Mouse (Mus musculus): ENCODE measurements around the gene Ttc16. TPM values are rescaled to one million over a fixed set of nuclear protein-coding genes. Genes with fewer than 3 reads are reported as not detected.

Gene Ttc16
- polyA plus RNA-seq, 1 experiment from 2014 or later = 0.24 TPM

DNA sequence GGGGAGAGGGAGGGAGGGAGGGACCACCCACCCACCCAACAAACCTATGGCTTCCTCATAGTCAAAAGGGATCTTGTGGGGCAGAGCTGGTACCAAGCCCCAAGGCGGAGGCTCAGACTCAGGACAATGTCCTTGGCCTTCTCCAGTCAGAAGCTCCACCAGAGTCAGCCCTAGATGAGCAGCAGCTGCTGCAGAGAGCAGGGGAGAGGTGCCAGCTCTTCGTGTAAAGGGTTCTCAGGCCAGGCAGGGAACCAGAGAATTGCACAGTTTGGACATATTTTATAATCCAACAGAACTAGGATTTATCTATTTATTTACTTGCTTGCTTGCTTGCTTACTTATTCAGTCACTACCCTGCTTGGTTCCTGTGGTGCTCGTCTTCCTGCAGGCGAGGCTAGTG is 36.1 kb downstream of the Ttc16 start:
- no peak overlapping the region for H3K27ac ChIP-seq (replicated peaks)
- H3K4me3 ChIP-seq = no peak overlapping the region
- H3K9me3 ChIP-seq = no peaks in the 10 kb centered on the region
- H3K9ac ChIP-seq = peak overlapping the region; percentile 50; the same call in 1 of the 2 replicates
- H3K4me2 ChIP-seq = no peak overlapping the region
- H3K36me3 ChIP-seq = peaks cover 3% of the 10 kb centered on the region; the same call in 1 of the 2 replicates
- H3K27me3 ChIP-seq = peaks cover 10% of the 10 kb centered on the region; the same call in 1 of the 2 replicates
- WGBS = 66% methylated on average over 4 of the region's 4 CpGs
- no peak for ATAC-seq (ENCODE audit: low read depth)
- H3K4me1 ChIP-seq (replicated peaks) = peaks cover 46% of the 10 kb centered on the region

DNA sequence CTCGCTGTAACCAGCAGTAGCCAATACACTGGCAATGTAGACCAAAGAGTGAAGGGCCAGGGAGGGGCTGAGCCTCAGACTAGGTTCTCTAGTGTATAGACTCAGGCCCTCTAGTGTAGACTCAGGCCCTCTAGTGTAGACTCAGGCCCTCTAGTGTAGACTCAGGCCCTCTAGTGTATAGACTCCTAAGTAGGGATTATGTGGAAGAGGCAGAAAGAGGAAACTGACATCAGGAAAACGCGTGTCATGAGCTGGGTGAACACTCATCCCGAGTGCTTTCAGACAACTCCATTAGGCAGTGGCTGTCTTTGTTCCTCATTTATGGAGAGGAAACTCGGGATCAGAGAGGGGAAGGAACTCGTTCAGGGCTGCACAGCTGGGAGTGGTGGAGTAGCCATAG is 38.4 kb downstream of the Ttc16 start:
- Histone ChIP-seq H3K4me1 (replicated peaks) (peaks cover 28% of the 10 kb centered on the region), H3K36me3 (no peaks in the 10 kb centered on the region), H3K9me3 (no peaks in the 10 kb centered on the region), H3K9ac (0 out of 2 replicates have a peak overlapping the region, but pooled peaks have one; percentile 26), H3K27me3 (peaks cover 10% of the 10 kb centered on the region; the same call in 1 of the 2 replicates), H3K27ac (replicated peaks) (no peak overlapping the region), H3K4me2 (no peak overlapping the region), H3K4me3 (no peak overlapping the region)
- no peak for ATAC-seq (ENCODE audit: low read depth)
- 58% methylated on average over 6 of the region's 6 CpGs for WGBS

DNA sequence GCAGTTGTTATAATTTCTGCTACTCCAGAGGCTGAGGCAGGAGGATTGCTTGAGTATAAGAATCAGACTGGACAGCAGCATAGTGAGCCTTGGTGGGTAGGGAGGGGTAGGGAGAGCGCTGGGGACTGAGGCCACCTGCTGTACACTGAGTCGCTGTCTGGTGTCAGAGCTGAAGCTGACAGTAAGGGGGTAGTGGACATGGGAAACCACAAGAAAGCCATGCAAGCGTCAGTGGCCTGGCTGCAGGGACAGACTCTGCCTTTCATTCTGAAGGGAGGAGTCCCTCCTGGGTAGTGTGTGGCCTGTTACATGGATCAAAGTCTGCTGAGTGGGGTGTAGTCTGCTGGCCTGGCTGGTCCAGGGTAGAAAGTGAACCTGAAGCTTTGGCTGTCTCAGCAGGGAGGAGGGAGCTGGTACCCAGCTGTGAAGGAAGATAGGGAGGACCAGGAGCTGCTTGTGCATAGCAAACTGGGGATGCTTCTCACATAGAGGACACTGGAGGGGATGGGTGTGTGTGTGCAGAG is 39.1 kb downstream of the Ttc16 start:
- ATAC-seq (ENCODE audit: low read depth) = no peak
- Histone ChIP-seq H3K4me3 (no peak overlapping the region), H3K27me3 (peaks cover 10% of the 10 kb centered on the region; the same call in 1 of the 2 replicates), H3K27ac (replicated peaks) (peak overlapping the region; percentile 5), H3K9ac (no peak overlapping the region), H3K36me3 (no peaks in the 10 kb centered on the region), H3K9me3 (no peaks in the 10 kb centered on the region), H3K4me2 (no peak overlapping the region), H3K4me1 (replicated peaks) (peaks cover 23% of the 10 kb centered on the region)
- 43% methylated on average over 3 of the region's 3 CpGs for WGBS

DNA sequence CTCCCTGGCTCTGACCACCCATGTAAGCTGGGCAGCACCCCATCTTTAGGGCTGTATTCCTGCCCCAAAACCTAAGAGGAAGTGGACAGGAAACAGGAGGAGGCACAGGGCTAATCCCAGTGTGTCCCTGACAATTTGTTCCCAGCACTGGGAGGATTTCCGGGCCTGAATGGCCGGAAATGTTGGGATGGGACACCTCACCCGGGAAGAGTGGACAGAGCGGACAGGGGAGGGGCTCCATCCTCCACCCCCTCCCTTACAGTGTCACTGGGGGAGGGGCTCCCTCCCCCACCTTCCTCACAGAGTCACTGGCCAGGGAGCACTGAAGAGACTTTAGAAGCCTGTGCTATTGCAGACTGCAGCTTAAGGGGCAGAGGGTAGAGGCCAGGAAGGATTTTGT is 40.5 kb downstream of the Ttc16 start:
- H3K27ac ChIP-seq (replicated peaks) = no peak overlapping the region
- H3K4me3 ChIP-seq = no peak overlapping the region

DNA sequence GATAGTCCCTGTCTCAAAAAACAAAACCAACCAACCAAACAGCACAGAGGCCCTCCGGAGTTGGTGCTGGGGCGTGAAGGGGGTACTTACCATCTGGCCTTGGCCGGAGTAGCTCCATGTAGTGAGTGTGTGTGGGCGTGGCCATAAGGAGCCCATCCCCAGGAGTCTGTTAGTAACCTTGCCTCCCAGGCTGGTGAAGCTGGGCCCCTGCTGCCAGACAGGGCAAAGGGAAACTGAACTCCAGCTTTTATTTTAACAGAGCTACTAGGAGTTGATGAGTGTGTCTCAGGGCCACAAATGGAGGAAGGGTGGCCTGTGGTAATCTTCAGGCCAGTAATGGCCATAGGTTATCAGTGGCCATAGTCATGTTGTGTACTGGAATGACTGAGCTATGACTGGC is 41.0 kb downstream of the Ttc16 start:
- 52% methylated on average over 4 of the region's 4 CpGs for WGBS
- H3K4me3 ChIP-seq = no peak overlapping the region
- no peaks in the 10 kb centered on the region for H3K36me3 ChIP-seq
- no peaks in the 10 kb centered on the region for H3K9me3 ChIP-seq
- H3K9ac ChIP-seq = 0 out of 2 replicates have a peak overlapping the region, but pooled peaks have one; percentile 41
- H3K27me3 ChIP-seq = no peaks in the 10 kb centered on the region
- no peak overlapping the region for H3K4me2 ChIP-seq
- H3K4me1 ChIP-seq (replicated peaks) = peaks cover 28% of the 10 kb centered on the region
- H3K27ac ChIP-seq (replicated peaks) = no peak overlapping the region
- no peak for ATAC-seq (ENCODE audit: low read depth)

More for the DNA sequence above, 40.5 kb downstream of the Ttc16 start:
- no peaks in the 10 kb centered on the region for H3K9me3 ChIP-seq
- no peaks in the 10 kb centered on the region for H3K36me3 ChIP-seq
- no peak overlapping the region for H3K4me2 ChIP-seq
- peaks cover 26% of the 10 kb centered on the region for H3K4me1 ChIP-seq (replicated peaks)
- 0 out of 2 replicates have a peak, but pooled peaks cover 3% of the 10 kb centered on the region for H3K27me3 ChIP-seq
- 49% methylated on average over 4 of the region's 4 CpGs for WGBS
- H3K9ac ChIP-seq = 0 out of 2 replicates have a peak overlapping the region, but pooled peaks have one; percentile 41
- ATAC-seq (ENCODE audit: low read depth) = no peak

DNA sequence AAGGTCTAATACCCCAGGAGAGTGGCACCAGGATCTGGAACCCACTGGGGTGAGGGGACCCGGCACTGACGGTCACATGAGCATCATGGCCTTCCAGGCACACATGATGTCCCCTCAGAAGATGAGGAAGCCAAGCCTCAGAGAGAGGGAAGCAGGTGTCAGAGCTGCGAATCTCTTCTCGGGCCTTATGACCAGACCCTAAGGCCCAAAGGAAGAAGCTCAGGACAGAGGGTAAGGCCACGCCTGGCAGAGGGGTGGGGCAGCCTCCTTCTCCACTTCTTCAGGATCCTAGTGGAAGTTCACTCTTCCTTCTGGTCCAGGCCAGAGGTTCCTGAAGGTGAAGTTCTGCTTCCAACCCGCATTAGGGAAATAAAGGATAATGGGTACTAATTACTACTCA is 42.7 kb downstream of the Ttc16 start:
- no peak overlapping the region for H3K4me2 ChIP-seq
- peaks cover 27% of the 10 kb centered on the region for H3K4me1 ChIP-seq (replicated peaks)
- no peak for ATAC-seq (ENCODE audit: low read depth)
- no peaks in the 10 kb centered on the region for H3K27me3 ChIP-seq
- H3K27ac ChIP-seq (replicated peaks) = no peak overlapping the region
- no peaks in the 10 kb centered on the region for H3K9me3 ChIP-seq
- no peak overlapping the region for H3K4me3 ChIP-seq
- H3K9ac ChIP-seq = no peak overlapping the region
- H3K36me3 ChIP-seq = no peaks in the 10 kb centered on the region
- WGBS = 78% methylated on average over 6 of the region's 6 CpGs

DNA sequence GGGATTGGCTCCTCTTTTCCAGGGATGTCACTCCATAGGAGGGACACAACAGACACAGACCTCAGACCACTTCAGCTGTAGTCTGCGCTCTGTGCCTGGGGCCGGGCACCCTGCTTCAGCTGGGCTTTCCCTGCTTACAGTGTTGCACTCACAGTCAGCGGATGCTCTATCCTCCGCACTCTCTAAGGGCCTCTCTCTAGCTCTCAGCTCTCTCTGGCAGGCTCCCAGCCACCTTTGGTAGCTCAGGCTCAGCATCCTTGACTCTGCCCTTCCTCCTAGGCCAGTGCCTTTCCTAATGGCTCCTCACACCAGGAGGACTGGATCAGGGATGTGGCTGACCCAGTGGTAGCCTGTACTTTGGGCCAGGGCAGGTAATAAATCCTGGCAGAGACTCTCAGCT is 43.5 kb downstream of the Ttc16 start:
- no peak overlapping the region for H3K4me2 ChIP-seq
- no peaks in the 10 kb centered on the region for H3K36me3 ChIP-seq
- ATAC-seq (ENCODE audit: low read depth) = no peak
- H3K9me3 ChIP-seq = no peaks in the 10 kb centered on the region
- no peak overlapping the region for H3K4me3 ChIP-seq
- peaks cover 25% of the 10 kb centered on the region for H3K4me1 ChIP-seq (replicated peaks)
- no peak overlapping the region for H3K9ac ChIP-seq
- H3K27me3 ChIP-seq = no peaks in the 10 kb centered on the region
- peak overlapping the region; percentile 49; the same call in 1 of the 2 replicates for H3K27ac ChIP-seq (replicated peaks)
- 73% methylated on average over 4 of the region's 4 CpGs for WGBS

DNA sequence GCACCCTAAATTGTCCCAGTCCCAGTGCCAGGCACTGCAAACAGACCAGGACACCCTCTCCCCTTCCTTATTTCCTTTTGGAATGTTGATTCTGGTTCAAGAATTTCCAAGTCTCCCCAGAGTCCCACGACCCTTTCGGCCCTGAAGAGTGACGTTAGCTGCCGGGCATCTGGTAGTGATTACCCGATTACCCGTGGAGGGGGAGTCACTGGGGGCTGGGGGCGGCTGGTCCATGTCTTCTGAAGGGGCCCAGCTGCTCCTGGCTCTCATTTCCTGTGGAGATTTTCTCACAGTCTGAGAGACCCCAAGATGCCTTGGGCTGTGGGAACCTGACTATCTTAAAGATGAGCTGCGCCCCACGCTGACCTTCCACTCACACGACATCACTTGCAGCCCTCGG is 44.6 kb downstream of the Ttc16 start:
- Histone ChIP-seq H3K4me2 (peak overlapping the region; percentile 54; the same call in 1 of the 2 replicates), H3K27me3 (no peaks in the 10 kb centered on the region), H3K4me3 (no peak overlapping the region), H3K9me3 (no peaks in the 10 kb centered on the region), H3K36me3 (no peaks in the 10 kb centered on the region), H3K27ac (replicated peaks) (0 out of 2 replicates have a peak overlapping the region, but pooled peaks have one; percentile 28), H3K9ac (peak overlapping the region; percentile 17; the same call in 1 of the 2 replicates), H3K4me1 (replicated peaks) (peaks cover 25% of the 10 kb centered on the region)
- 45% methylated on average over 11 of the region's 11 CpGs for WGBS
- ATAC-seq (ENCODE audit: low read depth) = no peak

DNA sequence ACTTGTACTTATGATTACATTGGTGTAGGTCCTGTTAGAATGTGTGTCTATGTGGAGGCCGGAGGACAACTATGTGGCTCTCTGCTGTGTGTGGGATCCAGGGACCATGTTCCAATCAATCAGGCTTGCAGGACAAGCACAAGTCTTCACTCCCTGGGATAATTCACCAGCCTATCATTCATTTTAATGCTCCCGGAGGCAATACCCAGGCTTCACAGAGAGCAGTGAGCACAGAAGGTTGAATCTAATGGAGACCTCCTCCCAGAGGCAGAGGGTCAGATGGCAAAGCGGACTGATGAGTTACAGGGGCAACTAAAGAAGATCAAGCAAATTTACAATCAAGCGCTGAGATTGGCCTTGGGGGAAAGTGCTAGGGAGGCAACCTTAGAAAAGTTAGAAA is 45.9 kb downstream of the Ttc16 start:
- 52% methylated on average over 4 of the region's 4 CpGs for WGBS
- Histone ChIP-seq H3K4me3 (no peak overlapping the region), H3K4me2 (peak overlapping the region; percentile 54)

DNA sequence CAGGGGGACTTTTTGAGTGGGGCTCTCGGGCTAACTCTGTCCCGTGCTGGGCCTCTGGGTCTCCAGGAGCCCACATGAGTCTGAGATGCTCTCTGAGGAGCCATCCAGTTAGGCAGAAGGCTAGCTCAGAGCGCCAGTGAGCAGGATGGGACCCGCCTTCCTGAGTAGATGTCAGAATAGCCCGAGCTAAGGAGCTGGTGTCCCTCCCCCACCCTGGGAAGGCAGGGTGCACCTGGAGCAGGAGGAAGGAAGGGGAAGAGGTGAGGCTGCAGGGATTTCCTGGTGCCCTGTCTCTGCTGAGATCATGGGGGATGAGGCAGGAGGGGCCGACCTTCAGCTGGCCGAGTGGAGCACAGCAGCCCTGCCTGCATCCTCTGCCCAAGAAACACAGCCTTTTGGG is 47.0 kb downstream of the Ttc16 start:
- Histone ChIP-seq H3K9me3 (no peaks in the 10 kb centered on the region), H3K27me3 (no peaks in the 10 kb centered on the region), H3K4me2 (peak overlapping the region; percentile 54), H3K27ac (replicated peaks) (peak overlapping the region; percentile 34; the same call in 1 of the 2 replicates), H3K36me3 (no peaks in the 10 kb centered on the region), H3K4me1 (replicated peaks) (peaks cover 25% of the 10 kb centered on the region), H3K9ac (no peak overlapping the region; the same call in 1 of the 2 replicates), H3K4me3 (peak overlapping the region; percentile 37)
- WGBS = 52% methylated on average over 7 of the region's 7 CpGs
- ATAC-seq (ENCODE audit: low read depth) = 0 out of 2 replicates have a peak, but pooled peaks have one; percentile 4

More for the DNA sequence above, 45.9 kb downstream of the Ttc16 start:
- Histone ChIP-seq H3K36me3 (no peaks in the 10 kb centered on the region), H3K9me3 (no peaks in the 10 kb centered on the region), H3K9ac (0 out of 2 replicates have a peak overlapping the region, but pooled peaks have one; percentile 17), H3K27me3 (no peaks in the 10 kb centered on the region), H3K4me1 (replicated peaks) (peaks cover 25% of the 10 kb centered on the region), H3K27ac (replicated peaks) (0 out of 2 replicates have a peak overlapping the region, but pooled peaks have one; percentile 28)
- no peak for ATAC-seq (ENCODE audit: low read depth)

DNA sequence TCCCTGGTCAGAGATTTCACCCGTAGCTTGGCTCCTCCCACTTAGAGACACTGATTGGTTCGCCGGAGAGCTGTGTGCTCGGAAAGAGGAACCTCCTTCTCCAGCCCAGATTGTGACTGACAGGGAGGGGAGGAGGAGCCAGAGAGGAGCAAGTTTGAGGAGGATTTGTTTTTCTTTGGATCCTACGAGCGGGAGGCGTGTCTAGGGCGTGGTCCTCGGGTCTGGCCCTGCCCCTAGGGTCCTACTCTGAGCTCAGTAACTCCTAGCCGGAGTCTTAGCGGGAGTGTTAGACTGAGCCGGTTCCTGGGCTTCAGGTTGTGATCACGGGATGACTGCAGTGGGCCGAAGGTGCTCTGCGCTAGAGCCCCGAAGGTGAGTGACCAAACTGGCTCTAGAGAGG is 48.0 kb downstream of the Ttc16 start:
- Histone ChIP-seq H3K4me1 (replicated peaks) (peaks cover 25% of the 10 kb centered on the region), H3K9me3 (no peaks in the 10 kb centered on the region), H3K9ac (peak overlapping the region; percentile 57; the same call in 1 of the 2 replicates), H3K4me2 (peak overlapping the region; percentile 54), H3K27ac (replicated peaks) (no peak overlapping the region), H3K36me3 (no peaks in the 10 kb centered on the region), H3K27me3 (no peaks in the 10 kb centered on the region), H3K4me3 (peak overlapping the region; percentile 37)
- ATAC-seq (ENCODE audit: low read depth) = peak; percentile 94
- WGBS = under 1% methylated on average over 16 of the region's 16 CpGs

DNA sequence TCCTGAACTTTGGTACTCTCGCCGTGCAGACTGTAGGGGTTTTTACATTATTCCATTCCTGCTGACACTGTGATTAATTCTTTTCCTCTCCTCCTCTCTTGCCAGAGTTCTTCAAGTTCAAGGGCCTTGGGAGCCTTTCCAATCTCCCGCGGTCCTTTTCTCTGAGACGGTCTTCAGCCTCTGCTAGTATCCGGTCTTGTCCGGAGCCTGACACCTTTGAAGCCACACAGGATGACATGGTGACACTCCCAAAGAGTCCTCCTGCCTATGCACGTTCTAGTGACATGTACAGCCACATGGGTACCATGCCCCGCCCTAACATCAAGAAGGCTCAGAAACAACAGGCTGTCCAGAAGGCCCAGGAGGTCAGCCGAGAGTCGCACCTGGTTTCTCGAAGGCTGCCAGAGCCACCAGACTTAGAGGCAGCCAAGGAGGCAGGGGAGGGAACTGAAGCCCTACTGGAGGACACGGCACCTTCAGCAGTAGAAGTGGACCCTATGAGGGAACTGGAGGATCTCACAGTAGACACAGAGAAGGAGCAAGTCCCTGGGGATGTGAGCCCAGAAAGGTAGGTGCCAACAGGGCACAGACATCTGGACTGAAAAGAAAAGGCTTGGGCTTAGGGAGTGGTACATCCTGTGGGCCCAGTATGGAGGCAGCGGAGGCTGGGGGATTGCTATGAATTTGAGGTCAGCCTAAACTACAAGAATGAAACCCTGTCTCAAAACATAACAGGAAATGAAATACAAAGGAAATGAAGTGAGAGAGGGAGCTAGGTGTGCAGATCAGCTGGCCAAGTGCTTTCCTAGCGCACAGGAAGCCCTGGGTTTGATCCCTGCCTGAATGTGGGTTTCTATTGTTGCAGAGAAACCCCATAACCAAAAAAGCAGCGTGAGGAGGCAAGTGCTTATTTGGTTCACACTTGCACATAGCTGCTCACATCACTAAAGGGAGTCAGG is 50.3 kb downstream of the Ttc16 start:
- peaks cover 25% of the 10 kb centered on the region for H3K4me1 ChIP-seq (replicated peaks)
- ATAC-seq (ENCODE audit: low read depth) = no peak
- no peak overlapping the region for H3K4me2 ChIP-seq
- no peaks in the 10 kb centered on the region for H3K27me3 ChIP-seq
- H3K9ac ChIP-seq = no peak overlapping the region
- no peak overlapping the region for H3K27ac ChIP-seq (replicated peaks)
- H3K9me3 ChIP-seq = no peaks in the 10 kb centered on the region
- 85% methylated on average over 16 of the region's 16 CpGs for WGBS
- H3K4me3 ChIP-seq = no peak overlapping the region
- H3K36me3 ChIP-seq = no peaks in the 10 kb centered on the region
